Mouse (Mus musculus) gastrocnemius, adult 2 months (tissue): ENCODE data around the gene Myh14. TPM values are rescaled to one million over a fixed set of nuclear protein-coding genes. Genes with fewer than 3 reads are reported as not detected.

Source experiments
- DNase-seq: peaks from one replicate; pipeline ENCODE4 v3.0.0; 2022
- H3K27ac ChIP-seq: fragments of 200-600 bp; 2 replicates; pipeline ENCODE4 v1.8.1; 2022; ENCODE audit warnings: mild to moderate bottlenecking
- H3K4me3 ChIP-seq: fragments of 200-600 bp; 2 replicates; pipeline ENCODE4 v1.8.1; 2022; ENCODE audit warnings: mild to moderate bottlenecking, moderate library complexity
- CTCF ChIP-seq: fragments of 200-600 bp; IDR thresholded peaks from 2 replicates; pipeline ENCODE4 v1.8.1; 2022; ENCODE audit warnings: antibody characterized with exemption, mild to moderate bottlenecking, moderate library complexity
- intact Hi-C: fragments of 180-260 bp; cut with DNase I; formaldehyde crosslinking; loops from one replicate; pipeline ENCODE4 v1.15.1; 2025
- total RNA-seq, 2 experiments: library from RNA; stranded (reverse); gene quantifications; 2 replicates each; pipeline ENCODE4 v1.2.3; 2021

Myh14 gene
- total RNA-seq, 2 experiments from 2014 or later: 32.0 to 36.7 TPM

DNA sequence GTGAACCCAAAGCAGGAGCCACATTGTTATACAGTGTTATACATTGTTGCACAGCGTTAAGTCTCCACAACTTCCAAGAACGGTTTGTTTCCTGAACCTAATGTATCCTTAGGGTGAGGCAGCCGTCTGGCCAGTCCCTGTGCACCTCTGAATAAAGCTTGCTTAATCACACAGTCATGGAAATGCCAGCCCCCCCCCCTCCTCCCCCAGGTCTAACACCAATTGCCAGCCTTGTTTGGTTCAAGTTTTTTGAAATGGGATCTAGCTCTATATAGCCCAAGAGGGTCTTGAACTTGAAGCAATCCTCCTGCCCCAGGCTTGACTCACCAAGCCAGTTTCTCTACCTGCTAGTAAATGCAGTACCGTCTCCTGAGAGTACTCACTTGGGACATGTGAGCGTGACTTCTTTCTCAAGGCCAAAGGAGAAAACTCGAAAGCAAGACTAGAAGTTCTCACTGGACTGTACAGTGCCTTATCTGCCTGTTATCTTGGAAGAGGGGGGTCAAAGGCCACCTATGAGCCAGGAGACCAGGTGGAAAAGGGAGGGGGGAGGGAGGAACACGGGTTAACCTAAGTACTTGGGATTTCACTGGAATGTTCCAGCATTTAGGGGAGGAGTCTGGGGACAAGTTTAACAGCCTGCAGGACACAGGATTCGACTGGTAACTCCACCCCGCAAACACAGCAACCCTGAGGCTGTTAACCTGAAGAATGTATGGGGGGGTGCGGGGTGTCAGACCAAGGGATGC, 23.0 kb upstream of the Myh14 start:
- intact Hi-C loops: no loop called here
- no peak for DNase-seq
- Histone ChIP-seq H3K27ac (no peak overlapping the region), H3K4me3 (no peak overlapping the region)
- TF ChIP-seq CTCF: no peak

DNA sequence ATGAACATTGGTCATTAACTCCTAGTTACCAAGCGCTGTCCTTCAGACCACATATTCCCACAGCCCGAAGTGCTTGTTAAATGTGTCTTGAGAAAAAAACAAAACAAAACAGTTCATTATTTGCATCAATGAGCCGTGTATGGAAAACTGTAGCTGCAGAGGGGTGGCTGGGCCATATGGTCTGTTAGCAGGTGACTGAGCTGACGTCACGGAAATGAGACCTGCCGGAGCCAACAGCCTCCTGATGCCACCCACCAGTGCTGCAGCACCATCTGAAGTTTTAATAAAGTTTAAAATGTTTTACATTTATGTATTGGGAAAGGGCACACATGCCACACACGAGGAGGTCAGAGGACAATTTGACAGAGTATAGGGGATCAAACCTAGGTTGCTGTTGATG, 18.7 kb upstream of the Myh14 start:
- H3K4me3 ChIP-seq: no peak overlapping the region
- no peak for DNase-seq
- intact Hi-C loops: no loop called here
- TF ChIP-seq CTCF: no peak
- no peak overlapping the region for H3K27ac ChIP-seq

DNA sequence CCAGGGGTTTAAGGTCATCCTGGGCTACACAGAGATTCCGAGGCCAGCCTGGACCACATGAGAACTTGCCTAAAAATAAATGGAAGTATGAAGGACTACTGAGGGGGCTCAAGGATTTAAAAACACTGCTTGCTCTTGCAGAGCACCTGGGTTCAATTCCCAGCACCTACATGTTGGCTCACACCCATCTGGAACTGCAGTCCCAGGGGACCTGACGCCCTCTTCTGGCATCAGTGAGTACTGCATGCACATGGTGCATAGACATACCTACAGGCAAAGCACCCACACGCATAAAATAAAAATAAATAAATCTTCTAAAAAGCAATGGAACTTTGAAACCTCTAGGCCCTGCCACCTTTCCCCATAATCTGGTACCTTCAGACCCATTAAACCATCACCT, 18.2 kb upstream of the Myh14 start:
- intact Hi-C loops: no loop called here
- Histone ChIP-seq H3K27ac (no peak overlapping the region), H3K4me3 (no peak overlapping the region)
- peak; percentile 27; the same call in 1 of the 2 replicates for TF ChIP-seq CTCF
- no peak for DNase-seq

DNA sequence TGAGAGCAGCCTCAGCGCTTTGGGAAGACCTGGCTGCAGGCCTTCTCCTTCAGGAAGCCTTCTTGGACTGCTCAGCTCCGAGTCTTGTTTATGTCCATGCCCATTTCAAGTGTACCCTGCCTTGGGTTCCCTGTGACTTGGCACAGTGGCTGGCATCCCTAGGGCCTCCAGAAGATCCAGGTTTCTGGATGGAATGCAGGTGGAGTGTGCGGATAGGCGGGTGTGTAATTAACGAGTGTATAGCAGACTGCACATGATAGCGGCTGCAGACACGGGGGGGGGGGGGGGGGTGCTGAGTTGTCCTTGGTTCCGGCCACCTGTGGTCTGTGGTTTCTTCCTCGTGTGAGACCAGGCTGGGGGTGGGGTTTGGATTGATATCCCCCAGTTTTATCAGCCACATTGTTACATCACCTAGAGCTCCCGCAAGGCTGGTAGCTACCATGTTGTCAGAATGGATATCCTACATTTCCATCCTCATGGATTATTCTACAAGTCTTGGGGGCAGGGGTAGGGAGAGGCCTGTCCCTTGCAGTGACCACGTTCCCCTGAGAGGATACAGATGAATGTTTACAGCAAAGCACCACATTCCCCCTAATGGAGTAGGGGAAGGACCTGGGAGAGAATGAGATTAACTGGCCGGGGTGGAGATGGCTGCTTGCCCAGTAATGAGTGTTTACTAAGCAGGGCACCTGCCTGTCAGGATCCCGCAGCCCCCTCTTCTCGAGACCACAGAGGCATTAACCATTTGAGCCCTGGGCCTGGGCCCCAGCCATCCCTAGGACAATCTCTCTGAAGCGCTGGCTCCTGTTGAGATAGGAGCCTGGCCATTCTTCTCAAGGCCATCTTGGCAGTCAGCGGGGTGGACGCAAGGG, 15.1 kb upstream of the Myh14 start:
- no peak for DNase-seq
- H3K4me3 ChIP-seq: no peak overlapping the region
- TF ChIP-seq CTCF: no peak
- H3K27ac ChIP-seq: no peak overlapping the region
- intact Hi-C loops: no loop called here

DNA sequence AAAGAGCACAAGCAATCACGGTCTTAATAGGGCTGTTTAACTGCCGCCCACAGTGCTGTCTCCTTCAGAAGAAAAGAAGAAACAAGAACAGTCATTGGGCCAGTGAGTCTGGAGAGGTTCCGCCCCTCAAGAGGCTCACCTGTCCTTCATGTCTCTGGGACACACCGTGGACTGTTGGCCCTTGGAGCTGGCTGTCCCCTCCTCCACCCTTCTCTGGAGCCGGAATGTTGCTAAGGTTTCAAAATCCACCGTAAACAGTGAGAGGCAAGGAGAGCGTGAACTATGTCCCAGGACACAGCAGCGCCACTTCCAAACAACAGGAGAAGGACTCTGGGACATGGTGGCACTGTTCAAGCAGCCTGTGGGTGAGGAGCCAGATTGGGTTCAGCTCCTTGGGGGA, 13.0 kb upstream of the Myh14 start:
- Histone ChIP-seq H3K4me3 (no peak overlapping the region), H3K27ac (peak overlapping the region; percentile 70)
- intact Hi-C loops: no loop called here
- no peak for TF ChIP-seq CTCF
- DNase-seq: no peak

DNA sequence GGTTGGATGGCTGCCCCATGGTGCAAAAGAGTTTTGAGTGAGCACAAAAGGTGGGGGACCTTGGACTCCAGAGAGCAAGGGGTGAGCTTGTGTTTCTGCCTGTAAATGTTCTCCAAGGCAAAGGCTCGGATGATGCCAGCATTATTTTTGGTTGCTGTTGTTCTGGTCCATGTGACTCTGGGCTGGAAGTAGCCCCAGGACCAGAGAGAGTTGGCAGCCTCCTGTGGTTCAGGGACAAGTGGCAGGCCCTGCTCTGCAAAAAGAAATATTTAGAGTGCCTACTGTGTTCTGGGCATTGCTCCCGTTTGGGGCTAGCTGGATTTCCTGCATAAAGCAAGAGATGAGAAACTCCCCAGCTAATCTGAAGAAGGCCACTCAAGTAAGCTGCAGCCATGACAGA, 6.0 kb upstream of the Myh14 start:
- H3K4me3 ChIP-seq: no peak overlapping the region
- peak; percentile 48 for DNase-seq
- intact Hi-C loops: no loop called here
- TF ChIP-seq CTCF: no peak
- peak overlapping the region; percentile 65 for H3K27ac ChIP-seq

DNA sequence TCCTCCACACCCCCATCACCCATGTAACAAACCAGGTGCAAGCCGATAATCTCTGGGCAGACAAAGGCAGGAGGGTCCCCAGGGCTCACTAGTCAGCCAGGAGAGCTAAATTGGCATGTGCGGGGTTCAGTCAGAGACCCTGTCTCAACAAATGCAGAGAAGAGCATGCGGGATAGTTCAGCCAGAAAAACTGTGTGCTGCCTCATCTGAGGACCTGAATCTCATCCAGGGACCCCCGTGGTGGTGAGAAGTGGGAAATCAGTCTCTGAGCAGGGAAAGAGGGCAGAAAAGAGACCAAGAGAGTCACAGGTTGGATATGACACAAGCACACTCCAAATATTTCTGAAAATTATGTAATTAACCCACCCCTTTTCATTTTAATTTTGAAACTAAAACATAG, 5.5 kb upstream of the Myh14 start:
- peak overlapping the region; percentile 65 for H3K27ac ChIP-seq
- no peak for TF ChIP-seq CTCF

DNA sequence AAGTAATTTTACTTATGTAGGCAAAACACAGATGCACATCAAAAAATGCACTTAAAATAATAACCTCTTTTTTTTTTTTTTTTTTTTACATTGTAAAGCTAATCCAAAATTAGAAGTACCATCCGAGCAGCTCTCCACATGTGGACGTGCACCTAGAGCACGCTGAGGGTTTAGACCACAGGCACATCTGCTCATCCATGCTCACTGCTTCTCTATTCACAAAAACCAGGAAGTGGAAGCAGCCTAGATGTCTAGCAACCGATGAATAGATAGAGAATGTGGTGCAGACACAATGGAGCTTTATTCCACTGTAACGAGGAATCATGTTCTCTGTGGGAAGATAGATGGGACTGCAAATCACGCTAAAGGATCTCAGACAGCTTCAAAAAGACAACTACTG, 4.5 kb upstream of the Myh14 start:
- no peak for DNase-seq
- TF ChIP-seq CTCF: no peak
- Histone ChIP-seq H3K27ac (no peak overlapping the region), H3K4me3 (no peak overlapping the region)
- intact Hi-C loops: no loop called here

More for the DNA sequence above, 5.5 kb upstream of the Myh14 start:
- no peak for DNase-seq
- H3K4me3 ChIP-seq: no peak overlapping the region
- intact Hi-C loops: no loop called here

DNA sequence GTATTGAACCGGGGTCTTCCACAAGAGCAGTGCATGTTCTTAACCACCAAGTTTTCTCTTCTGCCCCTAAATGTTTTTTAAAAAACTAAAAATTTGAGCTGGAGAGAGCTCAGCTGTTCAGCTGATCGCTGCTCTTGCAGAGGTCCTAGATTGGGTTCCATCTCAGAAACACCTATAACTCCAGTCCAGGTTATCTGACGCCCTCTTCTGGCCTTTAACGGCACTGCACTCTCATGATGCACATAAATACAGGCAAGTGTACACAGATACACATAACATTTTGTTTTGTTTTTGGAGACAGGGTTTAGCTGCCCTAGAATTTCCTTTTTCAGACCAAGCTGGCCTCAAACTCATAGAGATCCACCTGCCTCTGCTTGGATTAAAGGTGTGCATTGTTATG, 3.9 kb upstream of the Myh14 start:
- no peak overlapping the region for H3K4me3 ChIP-seq
- DNase-seq: no peak
- intact Hi-C loops: no loop called here
- H3K27ac ChIP-seq: no peak overlapping the region
- TF ChIP-seq CTCF: peak; percentile 16; the same call in 1 of the 2 replicates

DNA sequence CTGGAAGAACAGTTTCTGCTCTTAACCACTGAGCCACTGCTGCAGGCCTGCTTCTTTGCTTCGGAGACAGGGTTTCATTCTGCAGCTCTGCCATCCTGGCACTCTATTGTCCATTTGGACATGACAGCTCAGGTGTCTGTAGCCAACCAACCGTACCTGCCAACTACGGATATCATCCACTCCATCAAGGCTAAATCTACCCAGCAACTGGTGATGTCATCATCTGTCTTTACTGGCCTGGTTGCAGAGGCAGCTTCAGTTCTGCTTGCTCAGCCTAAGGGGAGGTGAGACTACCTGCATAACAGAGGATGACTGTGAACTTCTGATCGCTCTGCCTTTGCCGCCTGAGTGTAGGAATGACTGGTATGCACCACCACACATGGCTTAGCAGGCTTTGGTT, 1.6 kb upstream of the Myh14 start:
- Histone ChIP-seq H3K4me3 (no peak overlapping the region), H3K27ac (no peak overlapping the region)
- intact Hi-C loops: no loop called here
- no peak for DNase-seq
- no peak for TF ChIP-seq CTCF

DNA sequence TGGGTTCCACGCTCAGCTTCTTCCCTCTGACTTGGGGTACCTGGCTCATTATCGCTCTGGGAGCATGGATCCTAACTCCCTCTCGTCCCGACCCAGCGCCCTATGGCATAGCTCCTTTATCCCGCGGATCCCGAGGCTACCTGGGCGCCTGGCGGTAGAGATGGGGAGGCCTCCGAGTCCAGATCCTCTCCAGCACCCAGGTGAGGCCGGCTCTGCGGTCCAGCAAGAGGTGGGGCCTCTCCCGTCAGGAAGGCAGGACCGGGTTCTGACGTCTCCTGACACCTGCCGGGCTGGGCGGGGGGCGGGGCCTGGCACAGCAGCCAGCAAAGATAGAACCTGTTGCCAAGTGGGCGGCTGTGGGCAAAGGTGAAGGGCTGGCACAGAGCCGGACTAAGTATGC, 1.5 kb downstream of the Myh14 start:
- Histone ChIP-seq H3K27ac (no peak overlapping the region), H3K4me3 (no peak overlapping the region)
- no peak for TF ChIP-seq CTCF
- intact Hi-C loops: loop anchor here (5.0 kb wide), 1 partner anchor 33 kb away; no protein-coding TSS in a partner anchor
- DNase-seq: no peak

DNA sequence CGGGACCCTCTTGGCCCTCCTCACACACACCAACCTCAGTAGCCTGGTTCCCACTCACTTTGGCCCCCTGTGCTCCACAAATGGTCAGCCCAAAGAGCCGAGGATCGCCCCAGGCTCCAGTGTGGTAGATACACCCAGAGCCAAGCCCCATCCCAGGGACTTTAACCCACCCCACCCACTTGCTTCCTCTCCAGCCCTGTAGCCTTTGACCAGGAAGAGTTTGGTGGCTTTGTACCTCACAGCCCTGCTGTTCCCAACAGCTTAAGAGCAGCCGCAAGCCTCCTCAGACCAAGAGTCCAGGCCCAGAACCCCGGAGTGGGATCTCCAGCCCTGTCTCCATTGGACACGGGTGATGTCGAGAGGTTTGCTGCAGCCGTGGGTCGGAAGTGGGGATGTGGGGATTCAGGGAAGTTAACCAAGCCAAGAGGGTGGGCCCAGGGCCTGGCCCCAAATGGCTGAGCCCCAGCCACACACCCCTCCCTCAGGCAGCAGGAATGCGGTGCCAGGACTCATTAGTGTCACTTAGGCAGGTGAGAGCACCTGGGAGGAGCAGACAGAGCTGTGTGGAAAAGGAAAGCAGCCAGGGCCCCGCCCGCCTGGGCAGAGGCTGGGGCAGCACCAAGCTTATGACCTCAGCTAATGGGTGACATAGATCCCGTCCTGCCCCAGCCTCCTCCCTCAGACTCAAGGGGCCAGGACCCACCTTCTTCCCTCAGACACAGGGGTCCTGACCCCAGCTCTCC, 2.5 kb downstream of the Myh14 start:
- intact Hi-C loops: loop anchor here (5.0 kb wide), 1 partner anchor 34 kb away; no protein-coding TSS in a partner anchor
- no peak for TF ChIP-seq CTCF
- Histone ChIP-seq H3K4me3 (no peak overlapping the region), H3K27ac (no peak overlapping the region)
- DNase-seq: no peak

DNA sequence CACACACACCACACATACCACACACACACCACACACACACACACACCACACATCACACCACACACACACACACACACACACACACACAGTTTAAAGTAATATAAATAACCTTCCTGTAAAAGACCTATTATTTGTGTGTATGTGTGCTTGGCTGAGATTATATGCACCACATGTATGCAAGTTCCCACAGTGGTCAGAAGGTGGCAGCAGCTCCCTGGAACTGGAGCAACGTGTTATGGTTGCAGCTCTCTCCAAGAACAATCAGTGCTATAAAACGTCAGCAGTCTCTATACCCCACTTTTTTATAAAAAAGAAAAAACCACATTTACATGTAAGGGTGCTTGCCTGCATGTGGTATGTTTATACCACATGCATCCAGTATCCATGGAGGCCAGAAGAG, 4.2 kb downstream of the Myh14 start:
- no peak overlapping the region for H3K27ac ChIP-seq
- no peak overlapping the region for H3K4me3 ChIP-seq
- DNase-seq: no peak
- peak; percentile 30; the same call in 1 of the 2 replicates for TF ChIP-seq CTCF
- intact Hi-C loops: loop anchor here (5.0 kb wide), 1 partner anchor 36 kb away; no protein-coding TSS in a partner anchor
